Mouse (Mus musculus) heart, adult 18-20 months (tissue): Measurements from ENCODE around the gene Polr3g. TPM values are rescaled to one million over a fixed set of nuclear protein-coding genes. Genes with fewer than 3 reads are reported as not detected.
A peak's percentile ranks its signal among the peaks of the same experiment; 100 is the strongest.
"Not testable (repeated sequence)": the region's sequence is repeated elsewhere in the genome, so short reads cannot be mapped to it uniquely, and the experiment has no call there.

Experiments
- DNase-seq, 2 experiments: peaks; one replicate each; pipeline ENCODE4 v3.0.0; 2021 to 2022; ENCODE audit warnings: mixed read lengths in 1 of 2
- total RNA-seq, 2 experiments: library from RNA; stranded (reverse); gene quantifications; 2 replicates each; pipeline ENCODE4 v1.2.3; 2021

The Polr3g gene
- total RNA-seq, 2 experiments from 2014 or later, result 3.0 to 4.8 TPM

DNA sequence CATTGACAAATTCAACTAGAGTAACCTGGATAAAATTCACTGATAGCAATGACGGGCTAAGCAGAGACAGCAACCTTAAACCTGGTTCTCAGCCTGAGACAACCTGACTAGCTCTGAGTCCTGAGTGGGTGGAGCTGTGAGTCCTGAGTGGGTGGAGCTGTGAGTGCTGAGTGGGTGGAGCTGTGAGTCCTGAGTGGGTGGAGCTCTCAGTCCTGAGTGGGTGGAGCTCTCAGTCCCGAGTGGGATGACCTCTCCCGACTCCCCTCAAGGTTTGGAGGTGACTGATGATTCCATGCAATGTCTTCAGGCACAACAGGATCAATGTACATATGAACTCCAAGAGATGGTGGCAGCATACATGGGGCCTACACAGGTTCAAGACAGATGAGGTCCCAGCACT lies 21.2 kb downstream of the Polr3g start:
- no peak for DNase-seq

DNA sequence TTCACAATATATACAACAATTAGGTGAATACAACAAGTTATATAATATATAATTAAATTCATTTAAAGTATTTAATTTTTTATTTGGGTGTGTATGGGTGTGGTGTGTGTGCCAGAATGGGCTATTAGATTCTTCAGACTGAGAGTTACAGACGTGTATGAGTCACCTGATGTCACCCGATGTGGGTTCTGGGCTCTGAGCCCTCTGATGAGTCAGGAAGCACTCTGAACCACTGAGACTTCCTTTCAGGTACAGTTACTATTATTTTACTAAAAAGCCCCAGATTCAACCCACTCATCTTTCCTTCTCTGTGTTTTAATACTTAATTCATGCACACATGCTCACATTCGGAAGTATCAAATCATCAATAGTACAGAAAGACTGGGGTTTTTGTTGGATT lies 25.9 kb downstream of the Polr3g start:
- no peak for DNase-seq

DNA sequence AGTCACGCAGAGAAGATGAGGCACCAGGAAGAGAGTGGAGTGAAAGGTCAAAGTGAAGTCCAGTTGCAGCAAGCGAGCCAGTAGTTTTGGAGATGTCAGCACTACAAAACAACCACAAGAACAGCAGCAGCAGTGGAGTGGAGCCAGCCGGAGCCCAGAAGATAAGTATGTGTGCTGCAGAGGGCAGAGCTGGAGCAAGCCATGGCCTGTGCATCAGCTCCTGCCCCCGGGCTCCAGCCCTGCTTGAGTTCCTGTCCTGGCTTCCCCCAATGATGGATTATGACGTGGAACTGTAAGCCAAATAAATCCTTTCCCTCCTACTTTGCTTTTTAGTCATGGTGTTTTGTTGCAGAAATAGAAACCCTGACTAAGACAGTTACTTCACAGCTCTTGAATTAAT lies 26.6 kb downstream of the Polr3g start:
- DNase-seq, result no peak

DNA sequence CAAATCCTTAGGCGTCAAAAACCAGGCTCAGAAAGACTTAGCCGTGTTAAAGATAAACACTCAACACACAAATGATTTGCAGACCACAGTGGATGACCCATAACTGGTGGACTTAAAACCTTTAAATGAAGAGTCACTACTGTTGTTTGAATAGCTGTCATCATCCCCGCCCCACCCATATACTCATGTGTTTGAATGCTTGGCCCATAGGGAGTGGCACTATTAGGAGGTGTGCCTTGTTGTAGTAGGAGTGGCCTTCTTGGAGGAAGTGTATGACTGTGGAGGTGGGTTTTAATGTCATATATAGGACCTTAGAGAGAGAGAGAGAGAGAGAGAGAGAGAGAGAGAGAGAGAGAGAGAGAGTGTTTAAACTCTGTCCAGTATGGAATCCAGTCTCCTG lies 27.7 kb downstream of the Polr3g start:
- no peak for DNase-seq

DNA sequence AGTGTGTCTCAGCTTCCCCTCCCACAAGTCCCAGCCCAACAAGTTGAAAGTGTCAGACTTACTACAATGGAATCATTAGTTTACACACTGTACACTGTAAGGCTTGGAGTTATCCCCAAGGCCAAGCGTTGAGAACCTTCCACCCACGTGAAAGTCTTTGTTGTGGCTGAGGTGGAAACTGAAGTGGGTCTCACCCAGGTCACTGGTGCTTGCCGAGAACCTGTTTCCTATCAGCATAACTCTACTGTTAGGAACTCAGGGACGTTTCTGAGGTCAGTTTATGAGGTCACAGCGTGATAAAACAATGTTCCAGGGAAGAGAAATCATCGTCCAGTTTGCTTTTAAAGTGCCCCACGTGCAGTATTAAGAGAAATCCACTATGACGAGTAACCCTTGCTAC lies 35.5 kb downstream of the Polr3g start:
- no peak for DNase-seq

DNA sequence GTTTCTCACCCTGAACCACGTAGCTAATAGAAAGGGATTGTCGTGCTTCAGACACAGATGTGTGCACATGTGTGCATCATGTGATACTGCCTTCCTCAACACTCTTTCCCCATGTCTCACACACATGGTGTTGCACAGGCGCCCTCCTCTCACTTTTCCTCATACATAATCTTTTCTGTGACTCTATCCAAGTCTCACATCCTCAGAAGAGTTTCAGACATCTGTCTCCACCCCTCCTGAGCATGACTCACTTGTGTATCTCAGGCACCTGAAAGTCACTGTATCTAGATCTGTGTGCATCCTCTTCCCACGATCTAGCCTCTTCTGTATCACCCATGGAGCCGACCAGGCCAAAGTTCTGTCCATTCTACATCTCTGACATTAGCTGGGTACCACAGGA lies 43.1 kb downstream of the Polr3g start:
- DNase-seq, result no peak

DNA sequence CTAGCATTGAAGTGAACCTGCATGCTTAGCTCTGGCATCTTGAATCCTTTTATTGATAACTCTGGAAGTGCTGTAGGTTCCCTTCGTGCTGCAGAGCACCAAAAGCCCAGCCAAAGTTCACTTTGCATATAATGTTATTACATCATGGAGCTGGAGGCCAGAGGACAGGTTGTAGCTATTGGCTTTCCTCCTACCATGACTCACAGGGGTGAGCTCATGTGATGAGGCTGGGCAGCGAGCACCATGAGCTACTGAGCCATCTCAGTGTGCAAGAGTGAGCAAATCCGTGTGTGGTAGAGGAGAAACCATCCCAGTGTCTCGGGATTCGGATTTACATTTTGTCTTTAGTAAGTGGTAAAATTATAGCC lies 46.5 kb downstream of the Polr3g start:
- peak in 1 of 2 experiments; percentile 21 for DNase-seq

DNA sequence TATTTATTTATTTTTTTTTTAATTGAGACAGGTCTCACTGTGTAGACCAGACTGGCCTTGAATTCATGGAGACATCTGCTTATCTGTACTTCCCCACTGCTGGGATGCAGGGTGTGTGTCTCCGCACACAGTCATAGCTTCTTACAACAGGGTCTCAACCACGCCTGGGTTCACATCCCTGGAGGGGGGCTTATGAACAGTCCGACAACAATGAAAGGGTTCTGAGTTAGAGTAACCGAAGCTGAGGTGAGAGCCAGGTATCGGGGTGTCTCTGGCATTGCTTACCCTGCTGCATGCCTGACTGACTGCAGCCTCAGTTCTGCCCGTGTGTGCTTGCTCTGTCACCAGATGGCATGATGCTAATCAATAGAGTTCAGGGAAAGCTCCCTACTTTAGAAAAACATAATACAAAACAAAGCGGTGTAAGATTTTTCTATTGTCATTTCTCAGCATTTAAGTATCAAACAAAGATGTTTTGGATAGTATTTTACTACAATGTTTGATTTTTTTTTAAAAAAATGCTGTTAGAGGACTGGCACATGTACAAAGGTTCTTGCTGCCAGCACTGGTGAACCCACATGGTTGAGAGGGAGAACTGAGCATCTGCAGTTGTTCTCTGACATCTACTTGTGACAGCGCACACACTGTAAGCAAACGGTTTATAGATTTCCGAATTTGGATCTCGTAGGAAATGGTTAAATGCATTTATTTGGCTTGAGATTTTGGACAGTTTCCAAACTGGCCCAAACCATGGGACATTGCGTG lies 47.1 kb downstream of the Polr3g start:
- DNase-seq, result no peak

DNA sequence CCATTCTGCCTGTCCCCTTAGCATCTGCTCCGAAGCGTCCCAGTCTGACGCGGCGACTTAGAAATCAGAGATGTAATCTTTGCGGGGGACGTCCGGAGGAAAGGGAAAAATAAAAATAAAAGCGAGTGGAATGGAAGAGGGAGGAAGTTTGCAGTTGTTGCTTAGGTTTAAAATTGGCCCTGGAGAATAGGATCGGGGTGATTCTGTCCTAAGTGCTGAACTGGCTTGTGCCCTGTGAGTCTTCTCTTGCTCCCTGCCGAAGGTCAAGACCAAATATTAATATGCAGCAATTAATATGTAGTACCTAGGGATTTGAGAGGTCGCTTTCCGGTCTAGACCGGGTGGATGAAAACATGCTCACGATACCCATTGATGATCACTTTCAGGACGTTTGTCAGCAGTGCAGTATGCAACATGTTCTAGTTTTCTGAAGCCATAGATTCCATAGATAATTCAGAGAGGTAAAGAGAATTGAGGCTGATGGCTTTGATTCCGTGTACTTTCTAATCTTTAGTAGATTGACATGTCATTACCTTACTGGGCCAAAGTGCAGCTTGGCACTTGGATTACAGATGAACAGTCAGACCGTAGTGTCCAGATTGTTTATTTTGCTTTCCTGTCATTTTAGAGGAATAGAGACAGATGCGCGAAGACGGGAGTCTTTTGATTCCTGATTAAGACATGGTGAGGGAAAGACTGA lies 52.6 kb downstream of the Polr3g start:
- no peak for DNase-seq

DNA sequence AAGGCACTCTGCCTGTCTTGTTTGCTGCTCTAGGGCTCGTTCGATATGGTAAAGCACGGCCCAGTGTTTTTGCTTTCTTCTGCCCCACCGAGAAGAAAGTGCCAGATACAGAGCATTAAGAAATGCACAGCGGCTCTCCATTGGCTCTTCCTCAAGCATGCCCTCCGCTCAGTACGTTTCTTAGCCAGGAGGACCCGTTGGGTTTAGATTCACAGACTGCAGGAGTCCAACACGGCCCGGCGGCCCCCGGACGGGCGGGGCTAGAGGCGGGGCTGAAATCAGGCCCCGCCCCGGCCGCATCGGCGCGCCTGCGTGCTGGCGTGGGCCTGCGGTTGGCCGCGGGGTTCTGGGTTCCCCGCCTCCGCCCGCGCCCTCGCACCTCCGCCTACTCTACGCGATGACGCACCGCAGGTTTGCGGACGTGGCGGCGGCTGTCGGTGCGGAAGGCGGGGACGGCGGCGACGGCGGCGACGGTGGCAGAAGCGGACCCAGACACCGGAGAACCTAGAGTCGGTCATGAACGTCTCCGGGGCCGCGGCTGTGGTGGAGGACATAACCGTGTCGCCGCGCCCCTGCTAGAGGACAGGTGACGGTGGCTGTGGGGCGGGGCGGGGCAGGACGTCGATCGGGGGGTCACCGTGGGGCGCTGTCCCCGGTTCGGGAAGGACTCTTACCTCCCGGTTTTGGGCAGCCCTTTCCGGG lies 53.3 kb downstream of the Polr3g start, which contains the start of gene Lysmd3:
Gene Lysmd3 (plus strand): TSS at position 313 of the 702 bp plus-strand sequence.
- peak; percentile 92 to 95 for DNase-seq

DNA sequence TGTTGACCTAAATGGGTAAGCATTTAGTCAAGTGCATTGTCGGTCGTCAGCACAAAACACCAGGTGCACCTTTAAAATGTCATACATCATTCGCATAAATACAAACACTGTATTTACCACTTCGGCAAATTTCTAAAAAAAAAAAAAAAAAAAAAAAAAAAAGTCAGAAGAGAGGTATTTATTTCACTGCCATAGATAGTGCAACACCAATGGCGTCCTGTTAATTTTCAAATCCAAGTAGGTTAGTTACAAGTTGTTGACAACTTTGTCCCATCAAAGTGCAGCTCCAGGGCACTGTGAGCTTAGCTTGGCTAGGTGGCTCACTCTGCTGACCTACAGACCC lies 53.8 kb downstream of the Polr3g start:
- no peak for DNase-seq

DNA sequence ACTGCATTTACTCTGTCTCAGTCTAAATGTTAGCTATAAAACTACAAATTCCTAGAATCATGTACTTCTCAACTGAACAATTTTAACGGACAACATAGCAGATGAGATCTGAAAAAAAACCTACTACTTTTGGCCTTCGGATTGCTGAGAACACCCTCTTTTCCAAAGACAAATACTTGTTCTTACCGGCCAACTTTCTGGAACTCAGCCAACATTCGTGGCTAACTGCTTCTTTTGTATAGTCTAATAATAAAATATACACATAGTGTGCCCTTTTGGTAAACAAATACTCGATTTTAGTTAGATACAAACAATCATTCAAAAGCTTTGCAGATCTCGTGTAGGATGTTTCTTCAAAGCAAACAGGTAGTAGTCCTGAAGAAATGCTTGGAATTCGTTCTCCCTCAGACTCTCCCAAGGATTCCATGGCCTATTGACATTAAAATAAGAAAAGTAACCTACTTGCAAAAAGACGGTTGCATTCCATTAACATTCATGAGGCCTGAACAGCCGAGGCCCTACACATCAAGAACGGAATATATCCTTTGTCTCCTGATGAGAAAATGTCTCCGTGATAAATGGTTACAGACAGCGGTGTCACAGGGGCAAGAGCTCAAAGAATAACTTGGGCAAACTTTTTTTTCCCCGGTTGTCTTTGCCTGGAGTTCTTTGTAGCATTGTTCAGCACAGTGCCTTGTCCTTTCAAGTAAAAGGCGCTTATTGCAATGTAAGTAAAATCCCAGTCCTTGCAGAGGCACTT lies 54.5 kb downstream of the Polr3g start:
- no peak for DNase-seq

DNA sequence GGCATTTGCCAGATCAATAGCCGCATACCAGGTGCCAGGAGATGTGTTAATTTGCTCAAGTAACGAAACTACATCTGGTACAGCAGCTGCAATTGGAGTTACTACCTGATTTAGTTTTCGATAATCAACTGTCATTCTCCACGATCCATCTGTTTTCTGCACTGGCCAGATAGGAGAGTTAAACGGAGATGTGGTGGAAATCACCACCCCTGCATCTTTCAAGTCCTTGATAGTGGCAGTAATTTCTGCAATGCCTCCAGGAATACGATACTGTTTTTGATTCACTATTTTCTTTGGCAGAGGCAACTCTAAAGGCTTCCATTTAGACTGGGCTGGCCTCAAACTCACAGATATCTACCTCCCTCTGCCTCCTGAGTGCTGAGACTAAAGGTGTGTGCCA lies 60.4 kb downstream of the Polr3g start:
- DNase-seq, result not testable (repeated sequence)

DNA sequence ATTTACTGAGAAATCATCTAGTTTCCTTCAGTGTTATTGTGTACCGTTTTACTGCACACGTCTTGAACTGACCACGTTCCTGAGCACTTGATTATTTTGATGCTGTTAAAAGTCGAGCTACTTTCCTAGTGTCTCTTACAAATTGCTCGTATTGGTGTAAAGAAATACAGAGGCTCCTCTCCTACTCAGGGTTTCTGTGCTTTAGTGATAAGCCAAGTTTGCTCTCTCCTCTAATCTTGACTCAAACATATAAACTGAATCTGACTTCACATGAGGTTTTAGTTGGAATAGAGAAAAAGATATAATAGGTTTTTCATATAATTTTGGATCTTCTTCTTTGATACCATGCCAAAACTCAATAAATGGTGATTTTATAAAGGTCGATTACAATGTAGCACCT lies 64.5 kb downstream of the Polr3g start:
- no peak for DNase-seq

DNA sequence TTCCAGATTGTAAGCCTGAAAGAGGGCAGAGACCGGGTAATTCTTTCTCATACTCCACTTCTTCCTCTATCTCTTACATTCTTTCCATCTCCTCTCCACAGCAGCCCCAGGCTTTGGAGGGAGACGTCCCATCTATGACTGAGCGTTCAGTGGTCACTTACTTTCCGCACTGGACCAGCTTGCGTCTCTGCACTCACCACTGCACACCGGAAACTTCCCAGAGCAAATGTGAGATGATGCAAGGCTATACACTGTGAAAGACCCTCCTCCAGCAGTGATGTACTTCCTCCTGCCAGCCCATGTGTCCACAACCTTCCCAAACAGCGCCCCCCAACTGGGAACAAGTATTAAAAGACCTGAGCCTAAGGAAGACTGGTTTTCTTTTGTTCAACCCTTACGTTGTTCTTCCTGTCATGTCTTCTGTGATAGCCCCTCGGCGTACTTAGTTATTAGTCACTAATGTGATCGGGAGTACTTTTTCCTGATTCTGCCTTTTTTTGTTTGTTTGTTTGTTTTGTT lies 66.7 kb downstream of the Polr3g start:
- no peak for DNase-seq

DNA sequence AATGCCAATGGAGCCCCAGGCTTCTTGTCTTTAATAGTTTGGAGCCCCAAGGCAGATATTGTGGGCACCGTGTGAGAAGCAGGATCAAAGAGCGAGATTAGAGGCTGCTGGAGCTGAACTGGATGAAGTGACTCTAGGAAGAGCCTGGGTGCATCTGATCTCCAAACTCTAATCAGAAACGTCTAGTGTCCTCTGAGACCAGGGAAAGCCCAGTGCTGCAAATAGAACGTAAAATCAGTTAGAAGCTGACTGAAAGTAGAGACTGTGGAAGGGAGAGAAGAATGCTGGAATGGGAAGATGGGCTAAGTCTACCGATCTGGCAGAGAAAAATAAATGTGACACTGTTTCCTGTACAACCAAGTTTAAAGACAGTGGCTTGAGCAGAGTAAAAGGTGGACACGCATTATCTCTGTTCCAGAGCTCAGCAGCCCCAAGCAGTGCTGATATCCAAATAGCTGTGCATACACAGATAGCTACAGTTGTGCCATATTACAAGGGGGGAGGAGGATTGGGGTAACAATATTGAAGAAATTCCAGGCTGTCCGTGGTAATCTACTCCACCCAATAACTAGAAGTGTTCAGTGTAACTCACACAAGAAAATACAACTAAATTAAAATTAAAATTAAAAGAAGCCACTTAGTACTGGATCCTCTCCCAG lies 68.2 kb downstream of the Polr3g start:
- no peak for DNase-seq

DNA sequence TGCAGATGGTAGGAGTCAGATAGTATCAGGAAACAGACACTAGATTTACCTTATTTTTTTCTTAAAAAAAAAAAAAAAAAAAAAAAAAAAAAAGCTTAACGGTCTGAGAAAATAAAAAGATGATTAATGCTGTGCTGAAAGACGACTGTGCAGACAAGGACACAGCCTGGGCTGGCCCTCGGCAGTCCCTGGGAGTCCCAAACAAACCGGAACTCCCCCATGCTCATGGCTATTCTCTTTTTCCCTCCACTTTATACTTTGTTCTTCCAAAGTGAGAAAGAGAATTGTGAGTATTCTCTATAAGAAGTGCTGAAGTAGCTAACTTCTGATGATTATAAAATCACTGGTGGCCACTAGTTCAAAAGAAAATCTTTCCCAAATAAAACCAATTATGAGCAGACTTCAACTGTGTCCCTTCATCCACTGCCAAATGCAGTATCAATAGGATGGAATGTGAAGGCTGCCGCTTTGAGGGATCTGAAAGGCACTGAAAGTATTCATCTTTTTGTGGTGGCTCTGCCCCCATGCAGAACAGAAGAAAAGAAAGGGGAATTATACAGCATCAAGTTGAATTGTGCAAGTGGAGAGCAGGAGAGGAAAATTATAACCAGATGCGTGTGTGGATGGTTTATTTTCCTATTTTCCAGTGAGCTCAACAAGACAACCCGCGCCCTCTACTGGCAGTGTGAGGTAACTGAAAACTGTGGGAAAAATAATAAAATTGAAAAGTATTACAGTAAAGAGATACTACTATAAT lies 69.3 kb downstream of the Polr3g start:
- peak; percentile 14 to 57 for DNase-seq

DNA sequence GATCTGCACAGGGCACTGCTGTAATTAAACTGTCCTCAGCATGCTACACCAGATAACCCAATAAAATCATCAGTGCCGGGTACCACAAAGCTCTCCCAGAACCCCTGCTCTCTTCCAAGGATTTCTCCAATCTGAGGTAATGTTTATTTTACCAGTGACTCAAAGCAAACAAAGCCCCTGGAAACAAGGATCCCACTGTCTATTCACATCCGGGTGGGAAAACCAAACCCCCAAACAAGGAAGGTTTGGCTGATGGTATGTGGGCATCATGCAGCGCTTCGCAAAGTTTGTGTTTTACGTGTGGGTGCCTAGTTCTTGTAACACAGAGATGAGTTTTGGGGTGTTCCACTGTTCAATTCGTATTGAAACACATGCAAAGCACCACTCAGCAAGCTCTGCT lies 69.9 kb downstream of the Polr3g start:
- no peak for DNase-seq

DNA sequence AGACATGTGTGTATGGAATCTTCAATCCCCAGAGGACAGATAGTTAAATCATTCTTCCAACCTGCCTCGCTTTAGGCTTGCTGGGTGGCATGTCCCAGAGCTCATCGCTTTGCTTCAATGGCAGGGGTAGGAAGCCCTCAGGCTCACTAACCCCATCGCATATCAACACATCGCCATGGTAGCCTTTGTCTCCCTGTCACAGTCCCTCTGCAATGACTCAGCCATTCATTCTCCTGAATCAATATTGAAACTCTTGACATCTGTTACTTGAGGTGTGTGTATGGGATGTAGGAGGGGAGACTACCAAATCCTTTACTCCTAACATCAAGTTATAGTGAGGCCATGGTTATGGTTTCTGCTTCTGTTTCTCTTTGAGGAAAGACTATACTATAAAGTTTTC lies 71.2 kb downstream of the Polr3g start:
- DNase-seq, result no peak

DNA sequence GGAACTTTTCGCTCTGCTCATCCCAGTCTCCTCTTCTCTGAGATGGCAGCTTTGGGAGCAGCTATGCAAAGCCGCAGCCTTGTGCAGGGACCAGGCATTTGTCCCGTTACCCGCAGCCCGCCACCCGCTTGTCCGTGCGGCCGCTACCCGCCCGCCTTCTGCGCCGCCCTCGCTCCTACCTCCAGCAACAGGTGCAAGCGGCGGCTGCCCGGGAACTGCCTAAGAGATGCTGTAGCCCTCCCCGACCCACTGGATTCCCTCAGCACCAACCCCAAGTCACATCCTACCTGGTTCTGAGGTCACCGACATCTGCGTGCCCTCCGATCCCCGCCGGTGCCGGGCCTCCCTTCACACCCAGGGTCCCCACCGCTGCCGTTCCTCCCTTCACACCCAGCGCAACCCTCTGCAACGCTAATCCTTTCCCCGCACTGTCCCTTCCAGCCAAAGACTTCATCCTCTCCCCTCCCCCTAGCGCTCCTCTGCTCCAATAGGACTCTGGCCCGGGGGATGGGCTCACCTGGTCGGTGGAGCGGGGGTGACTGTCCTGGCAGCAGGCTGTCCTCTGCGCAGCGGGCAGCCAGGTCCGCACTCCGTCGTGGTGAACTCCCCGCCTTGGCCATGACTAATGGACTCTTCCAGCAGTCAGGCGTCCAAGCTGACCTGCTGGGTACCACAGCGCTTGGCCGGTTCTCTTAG lies 77.9 kb downstream of the Polr3g start, which contains the start of gene Adgrv1:
Gene Adgrv1 (minus strand): TSS at position 435 of the 696 bp plus-strand sequence.
- peak; percentile 26 to 53 for DNase-seq
